Mouse (Mus musculus): ENCODE measurements around the gene Ankrd31. TPM values are rescaled to one million over a fixed set of nuclear protein-coding genes. Genes with fewer than 3 reads are reported as not detected.
"Not testable (repeated sequence)": the region's sequence is repeated elsewhere in the genome, so short reads cannot be mapped to it uniquely, and the experiment has no call there.

Ankrd31 gene
- total RNA-seq, 4 experiments from 2014 or later = not detected

DNA sequence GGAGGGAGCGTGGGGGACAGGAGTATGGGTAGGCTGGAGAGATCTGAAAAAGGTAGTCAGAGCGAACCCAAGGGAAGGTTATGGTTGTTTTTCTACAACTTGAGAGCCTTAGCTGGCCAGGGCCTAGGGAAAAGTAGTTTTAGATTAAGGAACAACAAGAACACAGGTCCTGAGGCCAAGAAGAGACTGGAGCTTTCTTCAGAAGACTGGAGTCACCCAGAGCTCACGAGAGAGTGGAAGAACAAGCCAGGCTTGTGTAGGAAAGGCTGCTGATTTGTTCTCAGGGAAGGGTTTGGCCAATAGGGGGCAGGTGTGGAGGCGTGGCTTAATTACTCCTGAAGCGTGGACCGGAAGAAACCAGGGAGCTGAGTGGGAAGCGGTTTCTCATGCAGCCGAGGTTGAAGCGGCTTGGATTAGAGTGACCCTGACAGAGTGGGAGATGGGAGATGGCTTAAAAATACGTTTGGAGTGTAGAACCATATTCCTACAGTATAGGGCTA lies 189.0 kb downstream of the Ankrd31 start:
- no peak for DNase-seq (ENCODE audit: low spot score in 2 of 2)

DNA sequence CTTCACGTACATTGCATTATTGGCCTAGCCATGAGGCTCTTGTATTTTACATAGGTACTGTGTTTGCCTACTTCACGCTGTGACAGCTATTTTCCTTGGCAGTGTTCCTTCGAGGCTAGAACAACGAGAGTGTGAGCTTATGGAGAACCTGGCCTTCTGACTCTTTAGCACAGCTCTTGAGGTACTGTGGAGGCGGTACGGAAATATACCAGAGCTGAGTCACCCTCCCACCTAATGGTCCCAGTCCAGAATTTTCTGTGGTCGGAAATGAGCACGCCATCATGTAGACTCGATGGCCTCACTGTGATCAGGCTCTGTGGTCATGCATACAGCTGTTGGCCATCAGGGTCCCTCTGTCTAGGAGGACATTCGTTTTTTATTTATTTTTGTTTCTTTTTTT lies 191.6 kb downstream of the Ankrd31 start:
- no peak for DNase-seq (ENCODE audit: low spot score in 2 of 2)

DNA sequence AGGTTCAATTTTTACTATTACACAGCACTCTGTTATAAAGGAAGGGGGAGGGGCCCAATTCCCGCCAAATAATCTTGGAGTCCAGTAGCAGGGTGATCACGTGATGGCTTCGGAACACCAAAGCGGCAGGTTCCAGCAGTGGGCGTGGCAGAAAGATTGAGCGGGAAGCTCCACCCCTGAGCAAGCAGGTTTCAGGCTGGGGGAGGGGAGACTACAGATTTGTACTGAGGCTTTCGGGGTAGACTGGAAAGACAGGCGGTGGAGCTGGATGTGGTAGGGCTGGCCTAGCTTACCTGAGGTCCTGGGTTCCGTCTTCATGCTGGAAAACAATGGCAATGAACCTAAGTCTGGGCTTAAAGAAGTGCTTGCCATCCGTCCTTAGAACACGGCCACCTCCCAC lies 193.4 kb downstream of the Ankrd31 start:
- DNase-seq (ENCODE audit: low spot score in 2 of 2) = not testable (repeated sequence)

DNA sequence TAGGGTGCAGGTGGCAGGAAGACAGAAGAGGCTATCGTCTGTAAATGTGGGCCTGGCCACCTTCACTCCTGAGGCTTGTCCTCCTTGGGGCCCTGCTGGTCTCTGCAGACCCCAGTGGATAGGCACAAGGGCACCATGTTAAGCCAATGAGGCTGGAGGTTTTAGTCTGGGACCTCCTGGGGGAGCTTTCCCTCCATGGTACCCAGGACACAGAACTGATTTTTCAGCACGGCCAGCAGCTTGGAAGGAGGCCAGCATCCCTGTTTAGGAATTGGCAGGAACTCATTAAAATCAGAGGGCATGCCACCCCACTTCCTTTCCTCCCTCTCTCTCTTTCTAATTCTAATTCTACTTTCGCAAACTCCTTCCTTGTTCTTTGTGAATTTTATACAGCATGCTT lies 195.5 kb downstream of the Ankrd31 start:
- no peak for DNase-seq (ENCODE audit: low spot score in 2 of 2)

DNA sequence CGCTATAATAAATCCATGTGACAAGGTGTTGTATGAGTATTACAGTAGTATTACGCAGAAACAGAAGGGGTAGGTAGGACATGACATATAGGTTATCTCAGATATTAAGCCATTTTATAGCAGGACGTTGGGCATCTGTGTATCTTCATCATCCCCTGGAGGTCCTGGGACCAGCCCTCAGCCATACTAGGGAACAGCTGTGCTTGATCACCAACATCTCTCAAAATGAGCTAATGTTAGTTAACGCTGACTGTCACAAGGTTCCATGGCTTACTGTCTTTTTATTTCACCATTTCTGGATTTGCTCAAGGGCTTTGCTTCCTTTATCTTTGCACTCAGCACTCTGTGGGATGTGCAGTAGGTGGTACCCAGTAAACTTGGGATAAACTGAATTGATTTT lies 197.7 kb downstream of the Ankrd31 start:
- DNase-seq (ENCODE audit: low spot score in 2 of 2) = no peak

DNA sequence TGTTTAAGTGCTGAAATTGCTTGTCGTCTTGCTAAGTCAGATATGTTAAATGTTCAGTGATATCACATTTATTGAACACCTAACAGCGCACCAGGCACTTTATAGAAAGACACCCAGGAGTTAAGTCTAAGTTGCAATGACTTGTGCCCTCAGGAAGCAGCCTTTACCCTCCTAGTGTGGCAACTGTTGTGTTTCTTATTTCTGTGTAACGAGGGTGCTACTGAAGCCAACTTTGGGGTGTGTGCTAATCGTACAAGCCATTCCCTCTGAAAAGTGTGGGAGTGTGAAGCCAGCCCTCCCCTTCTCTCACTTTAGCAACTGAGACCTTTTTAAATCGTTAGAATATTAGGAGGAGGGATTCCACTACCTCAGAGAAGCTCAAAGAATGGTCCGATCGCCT lies 199.7 kb downstream of the Ankrd31 start:
- no peak for DNase-seq (ENCODE audit: low spot score in 2 of 2)

DNA sequence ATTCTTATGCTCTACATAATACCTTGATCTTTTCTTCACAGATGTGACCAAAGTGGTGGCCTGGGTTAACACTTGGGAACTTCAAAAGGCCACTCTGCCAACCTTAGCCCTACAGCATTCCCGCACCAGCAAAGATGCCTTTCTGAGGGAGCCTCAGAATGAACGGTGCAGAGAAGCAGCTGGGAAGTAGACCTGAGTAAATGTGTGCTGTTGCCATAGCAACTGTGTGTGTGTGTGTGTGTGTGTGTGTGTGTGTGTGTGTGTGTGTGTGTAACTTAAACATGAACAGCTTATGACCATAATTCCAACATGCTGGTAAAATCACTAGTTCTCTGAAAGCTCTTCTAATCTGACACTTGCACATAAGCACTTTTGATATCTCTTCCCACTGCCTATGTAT lies 203.8 kb downstream of the Ankrd31 start:
- DNase-seq (ENCODE audit: low spot score in 2 of 2) = no peak

DNA sequence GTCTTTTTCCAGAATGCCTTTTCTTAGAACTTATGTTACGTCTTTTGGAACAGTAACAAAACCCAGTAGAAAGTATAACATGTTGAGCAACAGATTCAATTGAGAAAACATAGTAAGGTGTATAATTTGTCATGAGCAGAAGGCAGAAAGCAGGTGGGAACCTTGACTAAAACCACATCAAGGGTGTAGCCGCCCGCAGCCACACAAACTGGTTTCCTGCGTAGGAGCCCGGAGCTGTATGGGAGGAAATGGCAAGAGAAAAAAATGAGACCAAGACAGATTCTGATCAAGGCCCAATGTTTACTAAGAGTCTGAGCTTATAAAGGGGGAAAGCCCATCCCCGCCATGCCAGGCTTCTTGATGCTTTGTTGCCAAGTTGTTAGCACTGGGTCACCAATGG lies 208.4 kb downstream of the Ankrd31 start:
- no peak for DNase-seq (ENCODE audit: low spot score in 2 of 2)

Other genes starting within 250 kb of the Ankrd31 start
- 1 to 10 TPM; 3.3 to 8.9 (median 5.9) TPM for gene Polk, start 205.7 kb upstream of the Ankrd31 start, total RNA-seq (2022)
- 10 to 100 TPM; 44.9 to 59.9 (median 46.6) TPM for gene Col4a3bp, start 205.7 kb upstream of the Ankrd31 start, total RNA-seq (2022)
- 1 to 10 TPM; 2.3 to 4.3 (median 3.8) TPM for gene Hmgcr, start 77.3 kb upstream of the Ankrd31 start, total RNA-seq (2022)
- under 1 TPM in 1 of 4 experiments, not detected in 3; 0.05 TPM for gene Gcnt4, start 176.4 kb downstream of the Ankrd31 start, total RNA-seq (2022)